Mouse (Mus musculus): ENCODE measurements around the gene Zbtb42. TPM values are rescaled to one million over a fixed set of nuclear protein-coding genes. Genes with fewer than 3 reads are reported as not detected.

Zbtb42 gene
- polyA plus RNA-seq, 1 experiment from 2014 or later, result 2.5 TPM

GRCm38 (mm10) chr12:112700522-112700921 is 21.9 kb downstream of the Zbtb42 start:
- H3K9ac ChIP-seq, result no peak overlapping the region
- no peaks in the 10 kb centered on the region for H3K36me3 ChIP-seq (replicated peaks)
- H3K27ac ChIP-seq, result no peak overlapping the region
- H3K4me2 ChIP-seq, result peak overlapping the region; percentile 1; the same call in 1 of the 2 replicates
- H3K4me3 ChIP-seq, result no peak overlapping the region
- peaks cover 3% of the 10 kb centered on the region for H3K27me3 ChIP-seq (replicated peaks)
- no peak for ATAC-seq (replicated peaks)
- no peaks in the 10 kb centered on the region for H3K9me3 ChIP-seq
- H3K4me1 ChIP-seq, result peaks cover 7% of the 10 kb centered on the region; the same call in 1 of the 2 replicates
- 17% methylated on average over 15 of the region's 15 CpGs for WGBS

- Histone ChIP-seq H3K9me3 (no peaks in the 10 kb centered on the region), H3K36me3 (replicated peaks) (no peaks in the 10 kb centered on the region), H3K4me2 (no peak overlapping the region), H3K27ac (no peak overlapping the region), H3K4me3 (no peak overlapping the region), H3K27me3 (replicated peaks) (peaks cover 7% of the 10 kb centered on the region), H3K4me1 (peaks cover 13% of the 10 kb centered on the region), H3K9ac (no peak overlapping the region)
- WGBS, result 80% methylated on average over 6 of the region's 6 CpGs
- no peak for ATAC-seq (replicated peaks)
Observed at GRCm38 (mm10) chr12:112702374-112703320, 24.0 kb downstream of the Zbtb42 start.

- Histone ChIP-seq H3K9ac (peak overlapping the region; percentile 31), H3K4me3 (peak overlapping the region; percentile 10), H3K4me1 (peaks cover 6% of the 10 kb centered on the region; the same call in 1 of the 2 replicates), H3K4me2 (peak overlapping the region; percentile 40), H3K27ac (no peak overlapping the region), H3K9me3 (no peaks in the 10 kb centered on the region), H3K27me3 (replicated peaks) (0 out of 2 replicates have a peak, but pooled peaks cover 7% of the 10 kb centered on the region), H3K36me3 (replicated peaks) (no peaks in the 10 kb centered on the region)
- peak; percentile 82 for ATAC-seq (replicated peaks)
- 14% methylated on average over 32 of the region's 32 CpGs for WGBS
Observed at GRCm38 (mm10) chr12:112706704-112707572, 28.3 kb downstream of the Zbtb42 start.

GRCm38 (mm10) chr12:112707573-112707869 is 28.9 kb downstream of the Zbtb42 start:
- Histone ChIP-seq H3K9me3 (no peaks in the 10 kb centered on the region), H3K4me3 (peak overlapping the region; percentile 10), H3K9ac (peak overlapping the region; percentile 31), H3K27me3 (replicated peaks) (0 out of 2 replicates have a peak, but pooled peaks cover 7% of the 10 kb centered on the region), H3K27ac (no peak overlapping the region), H3K36me3 (replicated peaks) (no peaks in the 10 kb centered on the region), H3K4me2 (peak overlapping the region; percentile 40), H3K4me1 (peaks cover 6% of the 10 kb centered on the region; the same call in 1 of the 2 replicates)
- WGBS, result 20% methylated on average over 8 of the region's 8 CpGs
- ATAC-seq (replicated peaks), result peak; percentile 49

- no peaks in the 10 kb centered on the region for H3K4me1 ChIP-seq
- ATAC-seq (replicated peaks), result no peak
- no peaks in the 10 kb centered on the region for H3K36me3 ChIP-seq (replicated peaks)
- H3K4me3 ChIP-seq, result no peak overlapping the region
- 68% methylated on average over 3 of the region's 3 CpGs for WGBS
- H3K27ac ChIP-seq, result no peak overlapping the region
- H3K27me3 ChIP-seq (replicated peaks), result no peaks in the 10 kb centered on the region
- no peak overlapping the region for H3K9ac ChIP-seq
- no peaks in the 10 kb centered on the region for H3K9me3 ChIP-seq
- no peak overlapping the region for H3K4me2 ChIP-seq
Observed at GRCm38 (mm10) chr12:112713984-112714383, 35.4 kb downstream of the Zbtb42 start.

GRCm38 (mm10) chr12:112717140-112717539 is 38.5 kb downstream of the Zbtb42 start:
- Histone ChIP-seq H3K27me3 (replicated peaks) (no peaks in the 10 kb centered on the region), H3K4me2 (no peak overlapping the region), H3K27ac (no peak overlapping the region), H3K36me3 (replicated peaks) (no peaks in the 10 kb centered on the region), H3K9me3 (no peaks in the 10 kb centered on the region), H3K4me1 (peaks cover 9% of the 10 kb centered on the region; the same call in 1 of the 2 replicates), H3K9ac (no peak overlapping the region), H3K4me3 (no peak overlapping the region)
- ATAC-seq (replicated peaks), result no peak
- 25% methylated on average over 7 of the region's 7 CpGs for WGBS

- ATAC-seq (replicated peaks), result no peak
- no peak overlapping the region for H3K4me2 ChIP-seq
- H3K27ac ChIP-seq, result no peak overlapping the region
- peaks cover 22% of the 10 kb centered on the region for H3K4me1 ChIP-seq
- WGBS, result 68% methylated on average over 5 of the region's 5 CpGs
- no peaks in the 10 kb centered on the region for H3K27me3 ChIP-seq (replicated peaks)
- no peak overlapping the region for H3K9ac ChIP-seq
- no peaks in the 10 kb centered on the region for H3K9me3 ChIP-seq
- no peaks in the 10 kb centered on the region for H3K36me3 ChIP-seq (replicated peaks)
- H3K4me3 ChIP-seq, result no peak overlapping the region
Observed at GRCm38 (mm10) chr12:112718995-112719394, 40.4 kb downstream of the Zbtb42 start.

GRCm38 (mm10) chr12:112720216-112720615 is 41.6 kb downstream of the Zbtb42 start, which contains the start of gene Cep170b:
Gene Cep170b, plus strand, starts transcription at chr12:112720455.
- no peaks in the 10 kb centered on the region for H3K36me3 ChIP-seq (replicated peaks)
- no peaks in the 10 kb centered on the region for H3K27me3 ChIP-seq (replicated peaks)
- ATAC-seq (replicated peaks), result no peak
- WGBS, result 71% methylated on average over 6 of the region's 6 CpGs
- H3K27ac ChIP-seq, result no peak within 1 kb of the TSS
- peaks cover 34% of the 10 kb centered on the region for H3K4me1 ChIP-seq
- H3K9me3 ChIP-seq, result no peaks in the 10 kb centered on the region
- H3K4me2 ChIP-seq, result peak within 1 kb of the TSS; percentile 77
- peak within 1 kb of the TSS; percentile 84 for H3K4me3 ChIP-seq
- peak within 1 kb of the TSS; percentile 91 for H3K9ac ChIP-seq

GRCm38 (mm10) chr12:112720890-112721423 is 42.3 kb downstream of the Zbtb42 start:
- H3K4me3 ChIP-seq, result peak overlapping the region; percentile 84
- H3K4me1 ChIP-seq, result peaks cover 36% of the 10 kb centered on the region
- ATAC-seq (replicated peaks), result no peak
- WGBS, result 44% methylated on average over 12 of the region's 12 CpGs
- no peaks in the 10 kb centered on the region for H3K9me3 ChIP-seq
- H3K36me3 ChIP-seq (replicated peaks), result no peaks in the 10 kb centered on the region
- H3K9ac ChIP-seq, result peak overlapping the region; percentile 91
- no peak overlapping the region for H3K27ac ChIP-seq
- H3K27me3 ChIP-seq (replicated peaks), result no peaks in the 10 kb centered on the region
- peak overlapping the region; percentile 77 for H3K4me2 ChIP-seq

GRCm38 (mm10) chr12:112721424-112722239 is 43.0 kb downstream of the Zbtb42 start:
- Histone ChIP-seq H3K4me3 (peak overlapping the region; percentile 84), H3K27me3 (replicated peaks) (no peaks in the 10 kb centered on the region), H3K36me3 (replicated peaks) (no peaks in the 10 kb centered on the region), H3K4me1 (peaks cover 36% of the 10 kb centered on the region), H3K4me2 (peak overlapping the region; percentile 77), H3K9me3 (no peaks in the 10 kb centered on the region), H3K27ac (peak overlapping the region; percentile 70), H3K9ac (peak overlapping the region; percentile 91)
- 3% methylated on average over 64 of the region's 69 CpGs for WGBS
- peak; percentile 41 for ATAC-seq (replicated peaks)

- Histone ChIP-seq H3K9me3 (no peaks in the 10 kb centered on the region), H3K27ac (peak overlapping the region; percentile 70), H3K27me3 (replicated peaks) (no peaks in the 10 kb centered on the region), H3K4me1 (peaks cover 36% of the 10 kb centered on the region), H3K4me2 (peak overlapping the region; percentile 77), H3K9ac (peak overlapping the region; percentile 91), H3K4me3 (peak overlapping the region; percentile 84), H3K36me3 (replicated peaks) (no peaks in the 10 kb centered on the region)
- under 1% methylated on average over 58 of the region's 75 CpGs for WGBS
- peak; percentile 67 for ATAC-seq (replicated peaks)
Observed at GRCm38 (mm10) chr12:112722240-112723027, 43.8 kb downstream of the Zbtb42 start.

All from midbrain, embryonic 15.5 days (tissue).